Mouse (Mus musculus): ENCODE results near the gene Dap. TPM values are rescaled to one million over a fixed set of nuclear protein-coding genes. Genes with fewer than 3 reads are reported as not detected.

The Dap gene
- total RNA-seq, 2 experiments from 2014 or later = 59.6 to 64.0 TPM

Other genes with a start within 250 kb of the Dap start
- gene Ankrd33b, start 143.4 kb downstream of the Dap start, total RNA-seq (2014; fragmentation: Nextera tagmentation) = 1.6 TPM in 1 of 2 replicates, not detected in the other
- not detected in 2 replicates for gene Ankrd33b, start 143.4 kb downstream of the Dap start, total RNA-seq (2017)
- gene Ropn1l, start 229.4 kb downstream of the Dap start, total RNA-seq (2014; fragmentation: Nextera tagmentation) = not detected in 2 replicates
- not detected in 2 replicates for gene Ropn1l, start 229.4 kb downstream of the Dap start, total RNA-seq (2017)